Mouse (Mus musculus) CD4-positive naive resting alpha-beta T cell, adult 57 days (primary cell): ENCODE results near the gene Ccdc28a. TPM values are rescaled to one million over a fixed set of nuclear protein-coding genes. Genes with fewer than 3 reads are reported as not detected.

ENCODE experiments used
- total RNA-seq: library from RNA; stranded (reverse); gene quantifications from one replicate; pipeline ENCODE4 v1.2.4, GENCODE M21; 2023

Gene Ccdc28a
- total RNA-seq = 20.2 TPM

DNA sequence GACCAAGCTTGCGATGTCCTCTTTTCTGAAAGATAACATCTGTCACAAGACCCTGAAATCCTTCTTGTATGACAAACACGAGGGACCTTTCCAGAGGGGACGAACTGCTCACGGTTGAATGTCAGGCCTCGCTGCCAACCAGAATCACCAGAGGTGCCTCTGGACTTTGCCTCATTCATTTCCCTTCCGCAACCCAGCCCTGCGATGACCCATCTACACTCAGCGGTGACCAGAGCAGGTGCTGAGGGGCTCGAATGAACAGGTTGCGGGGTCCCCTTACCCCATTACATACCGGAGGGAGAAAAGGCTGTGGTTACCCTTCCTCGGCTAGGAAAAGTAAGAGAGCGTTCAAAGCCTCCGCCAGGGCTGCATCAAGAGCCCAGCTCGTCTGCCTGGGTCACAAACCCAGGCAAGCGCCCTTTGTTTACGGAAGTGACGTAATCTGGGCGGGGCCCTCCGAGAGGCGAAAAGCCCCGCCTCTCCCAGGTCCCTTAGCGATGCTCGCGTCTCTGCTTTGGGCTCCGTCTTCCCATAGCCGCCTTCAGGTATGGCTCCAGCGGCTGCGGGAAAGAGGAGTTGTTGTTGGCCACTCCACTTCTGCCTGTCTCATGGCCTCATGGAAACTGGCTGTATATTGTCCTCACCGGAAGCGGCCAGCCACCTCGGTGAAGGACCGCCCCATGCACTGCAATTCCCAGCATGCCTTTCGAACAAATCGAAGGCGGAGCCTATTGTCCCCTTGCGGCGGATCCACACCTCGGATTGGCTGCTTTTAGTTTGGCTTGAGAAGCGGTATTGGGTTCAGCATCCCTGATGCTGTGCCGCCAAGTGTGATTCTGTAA lies at the start of gene Ccdc28a:
TSS of gene Ccdc28a (minus strand) at position 439 of the 842 bp plus-strand sequence.

DNA sequence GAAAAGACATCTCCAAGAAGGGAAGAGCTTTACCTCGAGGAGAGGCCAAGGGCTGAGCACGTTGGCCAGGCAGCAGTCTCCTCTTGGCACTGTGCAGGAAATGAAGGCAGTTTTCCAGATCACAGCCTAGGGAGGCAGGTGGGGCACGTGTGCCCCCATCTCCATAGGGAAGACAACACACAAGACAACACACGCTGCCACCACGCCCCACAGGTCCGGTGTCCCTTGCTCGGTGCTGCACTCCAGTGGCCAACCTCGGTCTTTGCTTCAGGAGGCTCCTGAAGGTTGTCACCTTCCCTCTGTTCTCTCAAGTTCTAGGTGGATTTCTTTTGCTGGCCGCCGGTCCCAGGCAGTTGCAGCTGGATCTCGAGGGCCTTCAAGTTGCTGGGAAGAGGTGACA lies 24.1 kb downstream of the Ccdc28a start, which contains the start of gene Ect2l:
TSS of gene Ect2l (minus strand) at position 165 of the 400 bp plus-strand sequence.

Other genes starting within 250 kb of the Ccdc28a start
- 104 TPM for gene Abracl, start 211.7 kb downstream of the Ccdc28a start, total RNA-seq
- 94.6 TPM for gene Reps1, start 179.1 kb downstream of the Ccdc28a start, total RNA-seq
- not detected for gene Ect2l, start 24.1 kb downstream of the Ccdc28a start, total RNA-seq
- gene Nhsl1, start 84.0 kb upstream of the Ccdc28a start, total RNA-seq = 3.5 TPM